Mouse (Mus musculus) hindbrain, embryonic 16.5 days (tissue): ENCODE results near the gene Ccdc120. TPM values are rescaled to one million over a fixed set of nuclear protein-coding genes. Genes with fewer than 3 reads are reported as not detected.
"Not testable (repeated sequence)": the region's sequence is repeated elsewhere in the genome, so short reads cannot be mapped to it uniquely, and the experiment has no call there.

Experiments
- ATAC-seq: fragments of 200-750 bp; cut with Nextera tagmentation; 2 replicates; pipeline ENCODE4 v1.8.0; 2017; ENCODE audit warnings: moderate TSS enrichment, moderate library complexity
- H3K27ac ChIP-seq: fragments of 300-500 bp; sonication (generic); 2 replicates; pipeline ENCODE4 v1.5.1; 2014; ENCODE audit warnings: low read depth, mild to moderate bottlenecking, control low read depth, low read length, moderate library complexity
- H3K27me3 ChIP-seq: fragments of 300-500 bp; sonication (generic); replicated peaks from 2 replicates; pipeline ENCODE4 v1.6.1; 2014; ENCODE audit warnings: low read length; ENCODE audit not compliant: control insufficient read depth, insufficient read depth
- H3K36me3 ChIP-seq: fragments of 300-500 bp; sonication (generic); 2 replicates; pipeline ENCODE4 v1.6.1; 2014; ENCODE audit warnings: mild to moderate bottlenecking, low read length, moderate library complexity, mixed read lengths; ENCODE audit not compliant: control insufficient read depth, insufficient read depth
- H3K4me1 ChIP-seq: fragments of 300-500 bp; sonication (generic); 2 replicates; pipeline ENCODE4 v1.6.1; 2014; ENCODE audit warnings: low read depth, low read length; ENCODE audit not compliant: control insufficient read depth, insufficient read depth
- H3K4me2 ChIP-seq: fragments of 300-500 bp; sonication (generic); 2 replicates; pipeline ENCODE4 v1.6.1; 2014; ENCODE audit warnings: mild to moderate bottlenecking, low read length, control low read depth, moderate library complexity
- H3K4me3 ChIP-seq: fragments of 300-500 bp; sonication (generic); 2 replicates; pipeline ENCODE4 v1.5.1; 2014; ENCODE audit warnings: mild to moderate bottlenecking, low read length, control low read depth, moderate library complexity
- H3K9ac ChIP-seq: fragments of 300-500 bp; sonication (generic); 2 replicates; pipeline ENCODE4 v1.6.1; 2014; ENCODE audit warnings: low read depth, mild to moderate bottlenecking, control low read depth, low read length, moderate library complexity
- H3K9me3 ChIP-seq: fragments of 300-500 bp; sonication (generic); 2 replicates; pipeline ENCODE4 v1.6.1; 2014; ENCODE audit warnings: mild to moderate bottlenecking, low read length, moderate library complexity; ENCODE audit not compliant: control insufficient read depth
- WGBS: fragments of 180-500 bp; shearing (Covaris S2); extraction: QIAGEN DNeasy Blood & Tissue Kit; methylation state at CpG from one replicate; pipeline ENCODE4 v1.1.7; 2014; 5-methylcytosine and 5-hydroxymethylcytosine counted together
- polyA plus RNA-seq: library from polyadenylated mRNA; unstranded; fragments of >200 nt; fragmentation: Nextera tagmentation; extraction: Ambion mirVana; gene quantifications from 2 replicates; pipeline ENCODE4 v1.2.1, GENCODE M21; 2015

Ccdc120 gene
- polyA plus RNA-seq, 1 experiment from 2014 or later, result 52.8 TPM

GRCm38 (mm10) chrX:7763631-7764393, 13.1 kb upstream of the Ccdc120 start:
- Histone ChIP-seq H3K9ac (peak overlapping the region; percentile 72), H3K27me3 (no peaks in the 10 kb centered on the region), H3K36me3 (peaks cover 2% of the 10 kb centered on the region; the same call in 1 of the 2 replicates), H3K4me3 (peak overlapping the region; percentile 65), H3K4me1 (peaks cover 12% of the 10 kb centered on the region), H3K27ac (no peak overlapping the region; the same call in 1 of the 2 replicates), H3K9me3 (no peaks in the 10 kb centered on the region), H3K4me2 (peak overlapping the region; percentile 67)
- no peak; the same call in 1 of the 2 replicates for ATAC-seq
- WGBS, result 18% methylated on average over 21 of the region's 22 CpGs

GRCm38 (mm10) chrX:7762921-7763197, 12.2 kb upstream of the Ccdc120 start:
- WGBS, result 26% methylated on average over 14 of the region's 21 CpGs
- no peaks in the 10 kb centered on the region for H3K9me3 ChIP-seq
- peak overlapping the region; percentile 67 for H3K4me2 ChIP-seq
- H3K27ac ChIP-seq, result no peak overlapping the region
- H3K27me3 ChIP-seq, result no peaks in the 10 kb centered on the region
- 0 out of 2 replicates have a peak, but pooled peaks cover 2% of the 10 kb centered on the region for H3K36me3 ChIP-seq
- H3K9ac ChIP-seq, result peak overlapping the region; percentile 72
- H3K4me3 ChIP-seq, result peak overlapping the region; percentile 65
- ATAC-seq, result no peak; the same call in 1 of the 2 replicates
- peaks cover 12% of the 10 kb centered on the region for H3K4me1 ChIP-seq

- no peak within 1 kb of the TSS for H3K27ac ChIP-seq
- H3K9ac ChIP-seq, result peak within 1 kb of the TSS; percentile 72
- H3K4me2 ChIP-seq, result peak within 1 kb of the TSS; percentile 67
- WGBS, result 26% methylated on average over 38 of the region's 38 CpGs
- H3K27me3 ChIP-seq, result no peaks in the 10 kb centered on the region
- 0 out of 2 replicates have a peak, but pooled peaks cover under 1% of the 10 kb centered on the region for H3K36me3 ChIP-seq
- H3K4me3 ChIP-seq, result peak within 1 kb of the TSS; percentile 65
- peaks cover 12% of the 10 kb centered on the region for H3K4me1 ChIP-seq
- peak; percentile 97 for ATAC-seq
- H3K9me3 ChIP-seq, result no peaks in the 10 kb centered on the region
Measured at GRCm38 (mm10) chrX:7762137-7762920, 11.6 kb upstream of the Ccdc120 start, which contains the start of gene Tfe3. TSS of gene Tfe3 (plus strand) at chrX:7762560.

GRCm38 (mm10) chrX:7753627-7754026, 2.9 kb upstream of the Ccdc120 start:
- not testable (repeated sequence) for H3K4me1 ChIP-seq, H3K36me3 ChIP-seq, H3K9ac ChIP-seq, H3K4me3 ChIP-seq, ATAC-seq, H3K4me2 ChIP-seq, H3K27ac ChIP-seq, H3K27me3 ChIP-seq, H3K9me3 ChIP-seq
- 16% methylated on average over 3 of the region's 3 CpGs for WGBS

DNA sequence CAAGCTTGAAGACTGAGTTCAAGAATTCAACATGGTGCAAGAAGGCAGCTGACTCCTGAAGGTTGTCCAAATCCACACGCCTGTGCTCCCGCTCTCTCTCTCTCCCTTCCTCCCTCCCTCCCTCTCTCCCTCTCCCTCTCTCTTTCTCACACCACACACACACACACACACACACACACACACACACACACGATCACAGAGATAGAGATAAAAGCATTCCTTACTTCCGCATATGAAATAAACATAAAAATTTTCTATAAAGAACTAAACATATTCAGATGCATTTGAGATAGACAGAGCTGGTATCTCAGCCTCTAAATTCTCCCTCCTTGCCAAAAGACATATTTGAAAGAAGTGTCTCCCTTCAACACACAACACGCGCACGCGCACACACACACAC, 5.3 kb downstream of the Ccdc120 start:
- Histone ChIP-seq H3K27ac (no peak overlapping the region), H3K9ac (no peak overlapping the region), H3K4me2 (no peak overlapping the region), H3K4me3 (no peak overlapping the region), H3K4me1 (peaks cover 4% of the 10 kb centered on the region; the same call in 1 of the 2 replicates), H3K36me3 (no peaks in the 10 kb centered on the region), H3K27me3 (no peaks in the 10 kb centered on the region), H3K9me3 (no peaks in the 10 kb centered on the region)
- 91% methylated on average over 8 of the region's 8 CpGs for WGBS
- no peak for ATAC-seq

- no peaks in the 10 kb centered on the region for H3K36me3 ChIP-seq
- no peaks in the 10 kb centered on the region for H3K9me3 ChIP-seq
- peaks cover 4% of the 10 kb centered on the region; the same call in 1 of the 2 replicates for H3K4me1 ChIP-seq
- no peaks in the 10 kb centered on the region for H3K27me3 ChIP-seq
- H3K27ac ChIP-seq, result no peak overlapping the region
- no peak overlapping the region for H3K4me2 ChIP-seq
- H3K9ac ChIP-seq, result no peak overlapping the region
- WGBS, result 71% methylated on average over 1 of the region's 1 CpGs
- H3K4me3 ChIP-seq, result no peak overlapping the region
- no peak for ATAC-seq
Measured at GRCm38 (mm10) chrX:7744940-7745339, 5.8 kb downstream of the Ccdc120 start.

DNA sequence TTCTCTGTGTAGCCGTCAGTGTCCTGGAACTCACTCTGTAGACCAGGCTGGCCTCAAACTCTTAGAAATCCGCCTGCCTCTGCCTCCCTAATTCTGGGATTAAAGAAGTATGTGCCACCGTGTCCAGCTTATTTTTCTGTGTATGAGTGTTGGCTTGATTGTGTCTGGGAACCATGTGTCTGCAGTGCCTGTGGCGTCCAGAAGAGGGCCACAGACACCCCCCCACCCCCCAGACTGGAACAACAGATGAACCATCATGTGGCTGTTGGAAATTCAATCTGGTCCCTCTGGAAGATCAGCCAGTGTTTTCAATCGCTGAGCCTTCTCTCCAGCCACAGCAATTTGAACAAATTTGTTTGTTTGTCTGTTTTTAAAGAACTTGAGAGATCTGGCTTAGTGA, 7.2 kb downstream of the Ccdc120 start:
- no peaks in the 10 kb centered on the region for H3K4me1 ChIP-seq
- no peak overlapping the region for H3K9ac ChIP-seq
- 57% methylated on average over 5 of the region's 5 CpGs for WGBS
- no peaks in the 10 kb centered on the region for H3K36me3 ChIP-seq
- H3K4me2 ChIP-seq, result no peak overlapping the region
- H3K4me3 ChIP-seq, result no peak overlapping the region
- no peaks in the 10 kb centered on the region for H3K9me3 ChIP-seq
- H3K27me3 ChIP-seq, result no peaks in the 10 kb centered on the region
- H3K27ac ChIP-seq, result no peak overlapping the region
- ATAC-seq, result no peak

DNA sequence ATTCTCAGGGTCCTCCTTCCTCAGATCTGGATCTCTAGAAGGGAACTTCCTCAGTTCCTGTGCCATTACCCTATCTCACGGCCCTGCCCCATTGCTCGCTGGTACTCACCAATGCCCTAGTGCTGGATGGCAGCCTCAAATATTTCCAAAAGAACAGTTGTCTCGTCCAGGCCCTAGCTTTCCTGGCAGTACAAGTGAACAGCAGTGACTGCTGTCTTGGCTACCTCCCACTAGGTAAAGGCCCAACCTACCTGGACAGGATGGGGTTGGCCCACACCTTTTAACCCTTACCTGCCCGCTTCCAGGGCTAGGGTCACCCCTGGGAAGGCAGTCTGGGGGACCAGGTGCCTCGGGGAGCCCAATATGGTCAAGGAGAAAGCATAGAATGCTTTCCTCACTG, 9.6 kb downstream of the Ccdc120 start:
- Histone ChIP-seq H3K9me3 (no peaks in the 10 kb centered on the region), H3K4me1 (no peaks in the 10 kb centered on the region)
- 81% methylated on average over 5 of the region's 5 CpGs for WGBS

More for the DNA sequence above, 9.6 kb downstream of the Ccdc120 start:
- Histone ChIP-seq H3K4me2 (no peak overlapping the region), H3K36me3 (peaks cover 2% of the 10 kb centered on the region; the same call in 1 of the 2 replicates), H3K27me3 (no peaks in the 10 kb centered on the region), H3K9ac (no peak overlapping the region), H3K4me3 (no peak overlapping the region), H3K27ac (no peak overlapping the region)
- ATAC-seq, result no peak
